28 mouse cellular contexts compared by ENCODE assay signal in the genomic region with DNA sequence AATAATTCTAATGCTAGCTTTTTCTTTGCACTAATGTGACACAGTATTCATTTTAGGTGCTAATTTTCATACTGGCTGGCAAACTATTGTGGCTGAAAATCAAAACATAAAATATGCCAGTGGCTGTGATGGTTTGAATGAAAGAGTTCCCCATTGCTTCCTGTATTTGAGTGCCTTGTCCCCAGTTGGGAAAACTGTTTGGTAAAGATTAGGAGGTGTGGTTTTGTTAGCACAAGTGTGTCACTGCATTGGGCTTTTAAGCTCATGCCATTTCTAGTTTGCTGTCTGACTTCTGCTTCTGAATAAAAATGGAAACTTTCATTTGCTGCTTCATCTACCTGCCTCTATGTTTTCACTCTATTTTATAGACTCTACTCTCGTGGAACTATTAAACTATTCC.
"Had no signal": no experiment of that assay in that cellular context is flagged by ENCODE, and none has a peak within 500 bp of the region (broad histone marks: within the 10 kb centered on the region; RNA-seq: fewer than 3 reads in every experiment).

No protein-coding gene starts in this region.

- H3K9ac ChIP-seq: embryonic facial prominence, embryonic 12.5 days; embryonic facial prominence, embryonic 13.5 days; embryonic facial prominence, embryonic 15.5 days; forebrain, embryonic 12.5 days; forebrain, embryonic 13.5 days; forebrain, embryonic 15.5 days; forebrain, postnatal 0 days had no signal

- H3K36me3 ChIP-seq: embryonic facial prominence, embryonic 10.5 days; embryonic facial prominence, embryonic 12.5 days; embryonic facial prominence, embryonic 13.5 days; embryonic facial prominence, embryonic 15.5 days; forebrain, embryonic 10.5 days; forebrain, embryonic 12.5 days; forebrain, embryonic 15.5 days had no signal

- ATAC-seq: forebrain, embryonic 13.5 days; forebrain, embryonic 14.5 days; forebrain, embryonic 15.5 days; forebrain, embryonic 16.5 days; forebrain, postnatal 0 days had no signal

- H3K4me3 ChIP-seq: embryonic facial prominence, embryonic 10.5 days; embryonic facial prominence, embryonic 12.5 days; embryonic facial prominence, embryonic 13.5 days; embryonic facial prominence, embryonic 15.5 days; erythroblast, embryonic 14.5 days; forebrain, embryonic 10.5 days; forebrain, embryonic 12.5 days; forebrain, embryonic 13.5 days; forebrain, embryonic 15.5 days; gastrocnemius, adult 2 months; heart, adult 2 months had no signal

- H3K9me3 ChIP-seq: embryonic facial prominence, embryonic 10.5 days; embryonic facial prominence, embryonic 12.5 days; embryonic facial prominence, embryonic 13.5 days; embryonic facial prominence, embryonic 15.5 days; forebrain, embryonic 12.5 days; forebrain, embryonic 13.5 days; forebrain, embryonic 15.5 days had no signal

- H3K27ac ChIP-seq: embryonic facial prominence, embryonic 10.5 days; embryonic facial prominence, embryonic 12.5 days; embryonic facial prominence, embryonic 13.5 days; embryonic facial prominence, embryonic 15.5 days; forebrain, embryonic 10.5 days; forebrain, embryonic 12.5 days; forebrain, embryonic 13.5 days; forebrain, embryonic 15.5 days; gastrocnemius, adult 2 months; heart, adult 2 months had no signal

- H3K4me2 ChIP-seq: embryonic facial prominence, embryonic 12.5 days; embryonic facial prominence, embryonic 13.5 days; embryonic facial prominence, embryonic 15.5 days; forebrain, embryonic 12.5 days; forebrain, embryonic 13.5 days; forebrain, embryonic 15.5 days had no signal

- H3K27me3 ChIP-seq: embryonic facial prominence, embryonic 12.5 days; embryonic facial prominence, embryonic 13.5 days; embryonic facial prominence, embryonic 15.5 days; forebrain, embryonic 12.5 days; forebrain, embryonic 13.5 days; forebrain, embryonic 15.5 days had no signal

- DNase-seq: cerebellum, adult 2 months; cerebellum, adult 8-10 months; cerebellum, adult 9-10 months; cerebellum, adult 9-11 months; cerebellum, postnatal 10 days; cerebellum, postnatal 14 days; cerebellum, postnatal 25 days; cerebellum, postnatal 36 days; embryo, embryonic 11 days; forebrain, postnatal 0 days; gastrocnemius, adult 2 months; gastrocnemius, postnatal 10 days; gastrocnemius, postnatal 25 days; gastrocnemius, postnatal 36 days; heart, adult 11 months; heart, adult 18-20 months; heart, adult 2 months had no signal

- H3K4me1 ChIP-seq: embryonic facial prominence, embryonic 10.5 days; embryonic facial prominence, embryonic 12.5 days; embryonic facial prominence, embryonic 13.5 days; embryonic facial prominence, embryonic 15.5 days; forebrain, embryonic 10.5 days; forebrain, embryonic 12.5 days; forebrain, embryonic 13.5 days; forebrain, embryonic 15.5 days had no signal
